Mouse (Mus musculus) midbrain, postnatal 0 days (tissue): ENCODE measurements around the gene Pacrg. TPM values are rescaled to one million over a fixed set of nuclear protein-coding genes. Genes with fewer than 3 reads are reported as not detected.
A peak's percentile ranks its signal among the peaks of the same experiment; 100 is the strongest.

ENCODE experiments used
- ATAC-seq: fragments of 200-750 bp; cut with Nextera tagmentation; 2 replicates; pipeline ENCODE4 v1.8.0; 2017; ENCODE audit warnings: moderate number of reproducible peaks, mild to moderate bottlenecking, moderate TSS enrichment, moderate library complexity; ENCODE audit not compliant: low FRiP score
- DNase-seq: peaks from one replicate; pipeline ENCODE4 v3.0.0-alpha.2; 2015; ENCODE audit warnings: low spot score
- H3K27ac ChIP-seq: fragments of 300-500 bp; sonication (generic); 2 replicates; pipeline ENCODE4 v1.5.1; 2014; ENCODE audit warnings: low read depth, mild to moderate bottlenecking, low read length, mixed read lengths
- H3K27me3 ChIP-seq: fragments of 300-500 bp; sonication (generic); 2 replicates; pipeline ENCODE4 v1.6.1; 2014; ENCODE audit warnings: low read length, control low read depth, mixed read lengths; ENCODE audit not compliant: insufficient read depth
- H3K36me3 ChIP-seq: fragments of 300-500 bp; sonication (generic); 2 replicates; pipeline ENCODE4 v1.6.1; 2014; ENCODE audit warnings: low read length, control low read depth, mixed read lengths; ENCODE audit not compliant: insufficient read depth
- H3K4me1 ChIP-seq: fragments of 300-500 bp; sonication (generic); 2 replicates; pipeline ENCODE4 v1.6.1; 2014; ENCODE audit warnings: mild to moderate bottlenecking, control low read depth, antibody characterized with exemption, low read length, mixed read lengths; ENCODE audit not compliant: insufficient read depth
- H3K4me2 ChIP-seq: fragments of 300-500 bp; sonication (generic); 2 replicates; pipeline ENCODE4 v1.6.1; 2014; ENCODE audit warnings: low read depth, mild to moderate bottlenecking, low read length, mixed read lengths; ENCODE audit not compliant: poor library complexity, severe bottlenecking
- H3K4me3 ChIP-seq: fragments of 300-500 bp; sonication (generic); 2 replicates; pipeline ENCODE4 v1.5.1; 2014; ENCODE audit warnings: low read depth, mild to moderate bottlenecking, low read length, moderate library complexity
- H3K9ac ChIP-seq: fragments of 300-500 bp; sonication (generic); replicated peaks from 2 replicates; pipeline ENCODE4 v1.6.1; 2014; ENCODE audit warnings: mild to moderate bottlenecking, low read length, moderate library complexity, mixed read lengths; ENCODE audit not compliant: poor library complexity, severe bottlenecking
- H3K9me3 ChIP-seq: fragments of 300-500 bp; sonication (generic); 2 replicates; pipeline ENCODE4 v1.6.1; 2016; ENCODE audit warnings: low read length, control low read depth
- CTCF ChIP-seq: IDR thresholded peaks from 2 replicates; pipeline ENCODE4 v1.5.1; 2016; ENCODE audit warnings: antibody characterized with exemption, mild to moderate bottlenecking
- WGBS: fragments of 180-500 bp; shearing (Covaris S2); extraction: QIAGEN DNeasy Blood & Tissue Kit; methylation state at CpG from one replicate; pipeline ENCODE4 v1.1.7; 2014; 5-methylcytosine and 5-hydroxymethylcytosine counted together
- polyA plus RNA-seq: library from polyadenylated mRNA; unstranded; fragments of >200 nt; fragmentation: Nextera tagmentation; extraction: Ambion mirVana; gene quantifications from 2 replicates; pipeline ENCODE4 v1.2.1, GENCODE M21; 2015
- total RNA-seq: library from RNA; depleted of rRNA; stranded (reverse); fragments of >200 nt; gene quantifications from 2 replicates; pipeline ENCODE4 v1.2.3, GENCODE M21; 2014

Pacrg gene
- total and polyA plus RNA-seq, 2 experiments from 2014 or later, result 14.6 to 23.0 TPM

DNA sequence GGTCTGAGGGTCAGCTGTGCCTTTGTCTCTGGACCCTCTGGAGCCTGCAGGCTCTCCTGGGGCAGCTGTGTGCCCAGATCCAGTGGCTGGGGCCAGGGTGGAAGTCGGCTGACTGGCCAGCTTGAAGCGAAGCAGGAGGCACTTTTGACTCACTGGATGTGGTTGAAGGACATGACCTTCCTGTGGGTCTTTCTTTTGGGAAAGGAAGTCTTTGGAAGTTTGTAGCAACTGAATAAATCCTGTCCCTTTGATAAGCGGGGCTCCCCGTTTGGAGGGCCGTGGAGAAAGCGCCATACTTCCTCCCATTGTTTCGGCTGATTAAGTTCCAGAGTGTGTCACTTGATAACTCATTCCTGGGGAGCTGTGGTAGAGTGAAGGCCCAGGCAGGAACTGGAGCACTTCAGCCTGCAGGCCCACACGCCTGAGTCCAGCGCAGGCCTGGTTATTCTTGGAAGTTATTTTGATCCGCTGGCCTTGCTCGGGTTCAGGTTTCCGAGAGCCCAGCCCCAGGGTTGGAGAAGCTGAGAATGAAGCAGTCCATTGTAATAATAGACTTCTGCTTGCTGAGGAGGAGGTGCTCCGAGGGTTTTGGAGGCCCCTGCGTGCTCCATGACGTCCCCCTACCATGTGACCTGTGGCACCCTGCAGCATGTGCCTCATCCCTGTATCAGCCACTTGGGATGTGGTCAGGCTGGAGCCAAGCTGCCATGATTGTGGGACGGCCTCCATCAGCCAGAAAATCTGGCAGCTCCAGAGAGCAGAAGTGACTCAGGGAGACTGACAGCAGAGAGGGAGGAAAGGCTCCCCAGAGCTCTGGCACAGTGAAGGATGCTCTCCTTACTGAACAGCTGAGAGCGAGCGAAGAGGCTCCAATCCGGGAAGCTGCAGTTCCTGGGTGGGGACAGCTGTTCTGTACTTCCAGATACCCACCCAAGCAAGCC is 449.6 kb downstream of the Pacrg start:
- 43% methylated on average over 19 of the region's 19 CpGs for WGBS
- Histone ChIP-seq H3K4me2 (no peak overlapping the region), H3K36me3 (no peaks in the 10 kb centered on the region), H3K4me1 (no peaks in the 10 kb centered on the region), H3K9ac (no peak overlapping the region), H3K27ac (peak overlapping the region; percentile 32), H3K9me3 (no peaks in the 10 kb centered on the region), H3K4me3 (no peak overlapping the region), H3K27me3 (no peaks in the 10 kb centered on the region)
- ATAC-seq (peak; percentile 41; the same call in 1 of the 2 replicates), DNase-seq (peak; percentile 71)
- no peak for TF ChIP-seq CTCF

DNA sequence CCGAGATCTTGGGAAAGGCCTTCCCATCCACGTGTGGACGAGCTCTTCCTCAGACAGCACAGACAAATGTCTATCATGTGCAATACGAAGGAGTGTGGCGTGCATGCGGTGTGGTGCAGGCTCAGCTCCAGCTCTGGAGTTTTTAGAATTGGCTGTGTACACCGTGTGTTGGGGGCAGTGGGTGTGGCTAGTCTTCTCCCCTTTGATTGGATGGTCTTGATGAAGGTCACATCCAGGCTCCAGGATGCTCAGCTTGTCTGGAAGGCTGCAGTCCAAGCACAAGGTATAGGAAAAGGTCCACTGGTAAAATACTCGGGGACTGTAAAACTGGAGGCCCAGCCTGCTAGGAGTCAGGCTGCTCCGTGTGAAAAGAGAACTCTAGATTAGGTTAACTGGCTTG is 450.4 kb downstream of the Pacrg start:
- DNase-seq, result no peak
- Histone ChIP-seq H3K9me3 (no peaks in the 10 kb centered on the region), H3K4me3 (no peak overlapping the region), H3K9ac (no peak overlapping the region), H3K4me2 (no peak overlapping the region), H3K27ac (no peak overlapping the region), H3K27me3 (no peaks in the 10 kb centered on the region), H3K36me3 (no peaks in the 10 kb centered on the region), H3K4me1 (no peaks in the 10 kb centered on the region)
- no peak for ATAC-seq
- 80% methylated on average over 9 of the region's 9 CpGs for WGBS
- TF ChIP-seq CTCF, result no peak

DNA sequence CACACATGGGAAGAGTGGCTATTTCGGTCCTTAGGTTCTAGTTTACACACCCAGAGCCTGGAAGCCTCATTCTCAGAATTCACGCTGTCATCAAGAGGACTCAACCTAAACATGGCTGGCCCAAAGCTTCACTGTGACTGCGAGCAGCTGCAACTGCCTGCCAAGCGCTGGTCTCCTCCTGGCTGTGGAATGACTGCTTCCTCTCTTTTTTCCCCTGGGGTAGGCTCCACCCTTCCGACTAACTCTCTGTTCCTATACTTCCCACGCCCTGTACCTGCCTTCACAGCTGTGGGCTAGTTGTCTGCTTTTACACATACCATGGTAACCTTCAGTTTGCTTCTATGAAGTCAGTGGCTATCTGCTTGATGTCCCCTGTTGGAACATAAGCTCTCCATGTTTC is 453.6 kb downstream of the Pacrg start:
- DNase-seq (no peak), ATAC-seq (no peak)
- Histone ChIP-seq H3K4me3 (no peak overlapping the region), H3K4me2 (no peak overlapping the region), H3K27ac (no peak overlapping the region), H3K36me3 (no peaks in the 10 kb centered on the region), H3K9ac (no peak overlapping the region), H3K27me3 (no peaks in the 10 kb centered on the region), H3K4me1 (no peaks in the 10 kb centered on the region), H3K9me3 (no peaks in the 10 kb centered on the region)
- WGBS, result 82% methylated on average over 6 of the region's 6 CpGs
- no peak for TF ChIP-seq CTCF

DNA sequence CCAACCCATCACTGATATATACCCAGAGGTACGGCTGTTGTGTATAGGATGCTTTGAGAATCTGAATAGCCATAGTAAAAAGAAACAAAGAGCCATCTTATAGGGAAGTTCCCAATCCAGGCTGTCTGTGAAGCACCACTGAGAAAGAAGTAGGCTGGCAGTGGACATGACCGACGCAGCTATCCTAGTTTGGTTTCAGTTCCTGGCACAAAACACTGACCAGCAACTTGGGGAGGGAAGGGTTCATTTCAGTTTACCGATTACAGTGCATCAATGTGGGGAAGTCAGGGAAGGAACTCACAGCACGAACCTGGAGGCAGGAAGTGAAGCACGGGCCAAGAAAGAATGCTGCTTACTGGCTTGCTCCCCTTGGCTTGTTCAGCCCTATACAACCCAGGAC is 456.7 kb downstream of the Pacrg start:
- no peak for DNase-seq
- Histone ChIP-seq H3K36me3 (no peaks in the 10 kb centered on the region), H3K4me1 (no peaks in the 10 kb centered on the region), H3K27ac (no peak overlapping the region), H3K4me2 (no peak overlapping the region), H3K27me3 (no peaks in the 10 kb centered on the region), H3K9ac (no peak overlapping the region), H3K9me3 (no peaks in the 10 kb centered on the region), H3K4me3 (no peak overlapping the region)
- TF ChIP-seq CTCF, result no peak
- 91% methylated on average over 6 of the region's 6 CpGs for WGBS
- ATAC-seq, result no peak

DNA sequence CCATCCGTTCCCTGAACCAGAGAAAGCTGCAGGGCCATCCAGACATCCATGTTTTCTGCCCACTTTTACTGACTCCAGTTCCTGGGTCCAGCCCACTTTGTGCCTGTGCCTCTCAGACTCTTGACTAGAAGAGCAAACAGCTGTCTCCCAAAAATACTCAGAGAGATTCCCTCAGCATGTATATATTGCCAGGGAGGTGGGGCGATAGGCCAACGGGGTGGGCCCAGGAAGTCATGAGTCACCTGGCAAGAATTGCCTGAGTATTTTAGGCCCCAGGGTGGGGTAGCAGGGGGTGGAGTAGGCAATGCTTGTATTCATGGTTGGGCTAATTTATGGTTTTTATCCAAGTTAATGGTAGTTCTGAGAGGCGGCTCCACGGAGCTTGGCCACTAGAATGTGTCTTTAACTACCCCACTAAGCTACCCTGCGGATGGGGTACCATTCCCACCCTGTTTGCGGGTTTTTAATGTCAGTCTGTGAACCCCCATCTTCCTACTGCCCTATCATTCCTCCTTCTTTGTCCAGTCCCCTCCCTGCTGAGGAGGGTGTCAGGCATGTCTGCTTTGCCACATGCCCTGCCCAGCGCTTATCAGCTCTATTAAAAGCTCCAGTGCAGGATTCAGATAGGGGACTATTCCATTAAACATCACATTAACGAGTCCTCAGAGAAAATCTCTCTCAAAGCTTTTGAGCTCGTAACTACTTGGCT is 461.5 kb downstream of the Pacrg start:
- no peaks in the 10 kb centered on the region for H3K9me3 ChIP-seq
- ATAC-seq, result no peak
- no peak overlapping the region for H3K4me2 ChIP-seq
- H3K27me3 ChIP-seq, result no peaks in the 10 kb centered on the region
- no peak for TF ChIP-seq CTCF
- H3K27ac ChIP-seq, result no peak overlapping the region
- no peak for DNase-seq
- no peaks in the 10 kb centered on the region for H3K36me3 ChIP-seq
- 82% methylated on average over 10 of the region's 10 CpGs for WGBS
- no peak overlapping the region for H3K9ac ChIP-seq
- no peak overlapping the region for H3K4me3 ChIP-seq
- no peaks in the 10 kb centered on the region for H3K4me1 ChIP-seq

DNA sequence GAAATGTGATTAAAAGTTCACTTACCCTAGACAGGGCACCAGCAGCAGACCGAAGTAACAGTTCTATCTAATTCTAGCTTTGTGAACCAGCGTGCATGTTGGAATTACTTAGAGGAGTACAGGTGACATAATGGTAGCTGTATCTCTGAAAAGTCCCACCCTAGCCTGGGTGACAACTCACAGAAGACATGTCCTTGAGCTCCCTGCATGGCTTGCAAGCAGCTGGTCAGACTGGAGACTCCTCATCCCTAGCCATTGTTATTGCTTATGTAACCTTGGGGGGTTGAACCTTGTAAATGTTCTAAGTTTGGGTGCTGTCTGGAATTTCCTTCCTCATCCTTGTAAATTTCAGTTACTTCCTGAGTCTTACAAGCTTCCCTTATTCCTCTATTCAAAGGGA is 462.5 kb downstream of the Pacrg start:
- WGBS, result 91% methylated on average over 2 of the region's 2 CpGs

More for the DNA sequence above, 462.5 kb downstream of the Pacrg start:
- ATAC-seq (no peak), DNase-seq (no peak)
- no peak for TF ChIP-seq CTCF
- Histone ChIP-seq H3K9me3 (no peaks in the 10 kb centered on the region), H3K9ac (no peak overlapping the region), H3K4me2 (no peak overlapping the region), H3K4me1 (no peaks in the 10 kb centered on the region), H3K36me3 (no peaks in the 10 kb centered on the region), H3K27ac (no peak overlapping the region), H3K4me3 (no peak overlapping the region), H3K27me3 (no peaks in the 10 kb centered on the region)
